Mouse (Mus musculus) brown adipose tissue, adult 24 weeks (tissue): Measurements from ENCODE around the gene Tbl2. TPM values are rescaled to one million over a fixed set of nuclear protein-coding genes. Genes with fewer than 3 reads are reported as not detected.
A peak's percentile ranks its signal among the peaks of the same experiment; 100 is the strongest.

Source experiments
- H3K27ac ChIP-seq: fragments of 200-500 bp; replicated peaks from 2 replicates; pipeline ENCODE4 v1.5.1; 2012; ENCODE audit warnings: low read depth, mild to moderate bottlenecking, low read length
- H3K4me1 ChIP-seq: fragments of 200-500 bp; 2 replicates; pipeline ENCODE4 v1.6.1; 2012; ENCODE audit warnings: low read length, mixed read lengths; ENCODE audit not compliant: control insufficient read depth, insufficient read depth, insufficient read length
- H3K4me3 ChIP-seq: fragments of 200-500 bp; 2 replicates; pipeline ENCODE4 v1.5.1; 2012; ENCODE audit warnings: low read depth, mild to moderate bottlenecking, low read length, moderate library complexity; ENCODE audit not compliant: insufficient read depth
- polyA plus RNA-seq: library from polyadenylated mRNA; stranded (reverse); fragments of >200 nt; gene quantifications from 2 replicates; pipeline ENCODE4 v1.2.4, GENCODE M21; 2012; ENCODE audit not compliant: missing spikeins, insufficient read depth, insufficient read length

Gene Tbl2
- polyA plus RNA-seq, 1 experiment = 7.5 TPM

GRCm38 (mm10) chr5:135186621-135187348, 37.3 kb downstream of the Tbl2 start, which contains the start of gene Baz1b:
Gene Baz1b (plus strand): TSS chr5:135187264.
- peak within 1 kb of the TSS; percentile 79 for H3K4me3 ChIP-seq
- peak within 1 kb of the TSS; percentile 99 for H3K27ac ChIP-seq
- H3K4me1 ChIP-seq = peaks cover 8% of the 10 kb centered on the region

- Histone ChIP-seq H3K4me1 (peaks cover 9% of the 10 kb centered on the region), H3K4me3 (peak overlapping the region; percentile 79), H3K27ac (peak overlapping the region; percentile 87)
Observed at GRCm38 (mm10) chr5:135187349-135188213, 38.1 kb downstream of the Tbl2 start.

GRCm38 (mm10) chr5:135188214-135188554, 38.7 kb downstream of the Tbl2 start:
- peak overlapping the region; percentile 79 for H3K4me3 ChIP-seq
- peaks cover 11% of the 10 kb centered on the region for H3K4me1 ChIP-seq
- H3K27ac ChIP-seq = peak overlapping the region; percentile 87

- Histone ChIP-seq H3K4me3 (peak overlapping the region; percentile 14), H3K4me1 (peaks cover 11% of the 10 kb centered on the region), H3K27ac (peak overlapping the region; percentile 20; the same call in 1 of the 2 replicates)
Observed at GRCm38 (mm10) chr5:135189281-135190022, 40.0 kb downstream of the Tbl2 start.

GRCm38 (mm10) chr5:135191620-135192019, 42.2 kb downstream of the Tbl2 start:
- Histone ChIP-seq H3K27ac (no peak overlapping the region), H3K4me1 (peaks cover 11% of the 10 kb centered on the region)

GRCm38 (mm10) chr5:135192431-135192830, 43.0 kb downstream of the Tbl2 start:
- Histone ChIP-seq H3K27ac (no peak overlapping the region), H3K4me3 (no peak overlapping the region), H3K4me1 (peaks cover 11% of the 10 kb centered on the region)

More at GRCm38 (mm10) chr5:135191620-135192019, 42.2 kb downstream of the Tbl2 start:
- H3K4me3 ChIP-seq = no peak overlapping the region

- Histone ChIP-seq H3K4me1 (peaks cover 2% of the 10 kb centered on the region; the same call in 1 of the 2 replicates), H3K27ac (no peak overlapping the region), H3K4me3 (no peak overlapping the region)
Observed at GRCm38 (mm10) chr5:135196367-135196766, 46.9 kb downstream of the Tbl2 start.

- H3K27ac ChIP-seq = no peak overlapping the region
Observed at GRCm38 (mm10) chr5:135202763-135203162, 53.3 kb downstream of the Tbl2 start.

GRCm38 (mm10) chr5:135208197-135208596, 58.7 kb downstream of the Tbl2 start:
- H3K4me3 ChIP-seq = no peak overlapping the region
- H3K4me1 ChIP-seq = no peaks in the 10 kb centered on the region
- no peak overlapping the region for H3K27ac ChIP-seq

More at GRCm38 (mm10) chr5:135202763-135203162, 53.3 kb downstream of the Tbl2 start:
- H3K4me1 ChIP-seq = no peaks in the 10 kb centered on the region
- no peak overlapping the region for H3K4me3 ChIP-seq

Other genes with a start within 250 kb of the Tbl2 start
- gene Tmem270, start 242.9 kb upstream of the Tbl2 start, polyA plus RNA-seq = not detected in 2 replicates
- not detected in 2 replicates for gene Cldn13, start 234.1 kb upstream of the Tbl2 start, polyA plus RNA-seq
- 6.3 and 9.3 TPM in 2 replicates for gene Mettl27, start 217.3 kb upstream of the Tbl2 start, polyA plus RNA-seq
- not detected in 2 replicates for gene Cldn4, start 202.7 kb upstream of the Tbl2 start, polyA plus RNA-seq
- gene Cldn3, start 163.4 kb upstream of the Tbl2 start, polyA plus RNA-seq = not detected in 2 replicates
- gene Abhd11, start 140.5 kb upstream of the Tbl2 start, polyA plus RNA-seq = 91.8 and 99.4 TPM in 2 replicates
- gene Stx1a, start 126.2 kb upstream of the Tbl2 start, polyA plus RNA-seq = not detected in 2 replicates
- 14.3 and 21.1 TPM in 2 replicates for gene Dnajc30, start 85.5 kb upstream of the Tbl2 start, polyA plus RNA-seq
- gene Bud23, start 84.7 kb upstream of the Tbl2 start, polyA plus RNA-seq = 28.3 and 31.3 TPM in 2 replicates
- gene Vps37d, start 71.4 kb upstream of the Tbl2 start, polyA plus RNA-seq = 1.1 TPM in 1 of 2 replicates, not detected in the other
- gene Mlxipl, start 59.8 kb upstream of the Tbl2 start, polyA plus RNA-seq = 174 and 262 TPM in 2 replicates
- gene Bcl7b, start 18.6 kb downstream of the Tbl2 start, polyA plus RNA-seq = 61.6 and 84.5 TPM in 2 replicates
- gene Baz1b, start 37.6 kb downstream of the Tbl2 start, polyA plus RNA-seq = 25.5 and 32.8 TPM in 2 replicates
- not detected in 2 replicates for gene Fzd9, start 101.6 kb downstream of the Tbl2 start, polyA plus RNA-seq
- not detected in 2 replicates for gene Fkbp6, start 200.4 kb downstream of the Tbl2 start, polyA plus RNA-seq
- not detected in 2 replicates for gene Trim50, start 203.6 kb downstream of the Tbl2 start, polyA plus RNA-seq
- gene Nsun5, start 220.3 kb downstream of the Tbl2 start, polyA plus RNA-seq = 7.3 and 12.6 TPM in 2 replicates
- 7.6 and 8.9 TPM in 2 replicates for gene Pom121, start 244.9 kb downstream of the Tbl2 start, polyA plus RNA-seq